Mouse (Mus musculus) ES-E14 (cell line): ENCODE data around the gene Tfg. TPM values are rescaled to one million over a fixed set of nuclear protein-coding genes. Genes with fewer than 3 reads are reported as not detected.

Experiments used
- DNase-seq: peaks from one replicate; pipeline ENCODE4 v3.0.0-alpha.2; 2013; ENCODE audit warnings: low read depth, low spot score
- H3K27ac ChIP-seq: 2 replicates; pipeline ENCODE4 v1.5.1; 2012; ENCODE audit warnings: low read depth, mild to moderate bottlenecking, low read length, moderate library complexity, mixed read lengths; ENCODE audit not compliant: poor library complexity, insufficient read depth, severe bottlenecking
- H3K36me3 ChIP-seq: 2 replicates; pipeline ENCODE4 v1.6.1; 2012; ENCODE audit warnings: mild to moderate bottlenecking, low read length, moderate library complexity, mixed read lengths; ENCODE audit not compliant: control insufficient read depth, poor library complexity, insufficient read depth, severe bottlenecking
- H3K4me1 ChIP-seq, 2 experiments: fragments of 150-350 bp in 1 of 2; sonication (generic) in 1 of 2; 2 replicates each; pipeline ENCODE4 v1.6.1; 2012; ENCODE audit warnings: low read length in 2 of 2, mild to moderate bottlenecking in 1 of 2, mixed read lengths in 1 of 2; ENCODE audit not compliant: control insufficient read depth in 2 of 2, insufficient read depth in 2 of 2, poor library complexity in 1 of 2
- H3K4me3 ChIP-seq, 2 experiments: fragments of 150-350 bp in 1 of 2; sonication (generic) in 1 of 2; 2 replicates each; pipeline ENCODE4 v1.5.1; 2012; ENCODE audit warnings: low read length in 2 of 2, low read depth in 1 of 2, mild to moderate bottlenecking in 1 of 2, mixed read lengths in 1 of 2; ENCODE audit not compliant: insufficient read depth in 1 of 2, poor library complexity in 1 of 2, severe bottlenecking in 1 of 2
- H3K9ac ChIP-seq: 2 replicates; pipeline ENCODE4 v1.6.1; 2012; ENCODE audit warnings: low read depth, mild to moderate bottlenecking, low read length, mixed read lengths; ENCODE audit not compliant: poor library complexity, insufficient read depth, severe bottlenecking
- H3K9me3 ChIP-seq: fragments of 150-350 bp; sonication (generic); 2 replicates; pipeline ENCODE4 v1.6.1; 2012; ENCODE audit warnings: low read depth, mild to moderate bottlenecking, low read length; ENCODE audit not compliant: control insufficient read depth, insufficient read depth
- CHD2 ChIP-seq: IDR thresholded peaks from 2 replicates; pipeline ENCODE4 v1.6.1; 2014; ENCODE audit warnings: mild to moderate bottlenecking, low read depth, low read length, inconsistent platforms
- HCFC1 ChIP-seq: IDR thresholded peaks from 2 replicates; pipeline ENCODE4 v1.6.1; 2012; ENCODE audit warnings: low read length, inconsistent platforms, borderline replicate concordance; ENCODE audit not compliant: insufficient read depth
- MAFK ChIP-seq: IDR thresholded peaks from 2 replicates; pipeline ENCODE4 v1.6.1; 2014; ENCODE audit warnings: mild to moderate bottlenecking, low read depth, low read length, inconsistent platforms; ENCODE audit not compliant: insufficient read depth
- ZC3H11A ChIP-seq: IDR thresholded peaks from 2 replicates; pipeline ENCODE4 v1.6.1; 2012; ENCODE audit warnings: low read depth, mild to moderate bottlenecking, inconsistent platforms, low read length, borderline replicate concordance
- ZNF384 ChIP-seq: IDR thresholded peaks from 2 replicates; pipeline ENCODE4 v1.6.1; 2012; ENCODE audit warnings: low read depth, low read length, inconsistent platforms
- in situ Hi-C, 2 experiments: fragments of 600-800 bp; cut with MboI; formaldehyde crosslinking; loops; one replicate each; pipeline ENCODE4 v1.15.1; 2025; ENCODE audit warnings: low sequenced_read_pairs in 2 of 2, inconsistent platforms in 1 of 2; ENCODE audit not compliant: unreplicated experiment in 2 of 2
- total RNA-seq: library from RNA; depleted of rRNA; stranded (reverse); fragments of 300-350 nt; gene quantifications from 2 replicates; pipeline ENCODE4 v1.2.3, GENCODE M21; 2012; rRNA removed

Tfg gene
- 21.2 and 39.1 TPM in 2 replicates for total RNA-seq

GRCm38 (mm10) chr16:56717224-56718200 lies at the start of gene Tfg:
Tfg (minus strand) TSS chr16:56717450.
- in situ Hi-C loops, result no loop called here
- TF ChIP-seq HCFC1, result 0 out of 2 replicates have a peak, but pooled peaks have one; percentile 47
- TF ChIP-seq ZNF384, result peak; percentile 99
- no peak for TF ChIP-seq ZC3H11A
- no peak for TF ChIP-seq CHD2
- TF ChIP-seq MAFK, result no peak
- peaks cover 0 to 2% of the 10 kb centered on the region in 2 experiments; a peak in 1 of 4 replicates for H3K4me1 ChIP-seq

GRCm38 (mm10) chr16:56729060-56729459 lies 11.8 kb upstream of the Tfg start:
- Histone ChIP-seq H3K9ac (no peak overlapping the region), H3K36me3 (no peaks in the 10 kb centered on the region), H3K4me1 (no peaks in the 10 kb centered on the region), H3K4me3 (no peak overlapping the region), H3K9me3 (no peaks in the 10 kb centered on the region), H3K27ac (no peak overlapping the region)
- TF ChIP-seq CHD2 (no peak), MAFK (no peak), ZNF384 (no peak), ZC3H11A (no peak), HCFC1 (no peak)
- no peak for DNase-seq
- in situ Hi-C loops, result no loop called here

More at GRCm38 (mm10) chr16:56717224-56718200, at the start of gene Tfg:
- Histone ChIP-seq H3K9ac (peak within 1 kb of the TSS; percentile 99), H3K9me3 (no peaks in the 10 kb centered on the region), H3K4me3 (peak within 1 kb of the TSS; percentile 80 to 99), H3K27ac (peak within 1 kb of the TSS; percentile 89), H3K36me3 (no peaks in the 10 kb centered on the region; the same call in 1 of the 2 replicates)
- peak; percentile 99 for DNase-seq

GRCm38 (mm10) chr16:56724927-56725326 lies 7.7 kb upstream of the Tfg start:
- Histone ChIP-seq H3K4me1 (no peaks in the 10 kb centered on the region), H3K9ac (no peak overlapping the region), H3K4me3 (no peak overlapping the region), H3K9me3 (no peaks in the 10 kb centered on the region), H3K36me3 (no peaks in the 10 kb centered on the region), H3K27ac (no peak overlapping the region)
- no peak for DNase-seq
- in situ Hi-C loops, result no loop called here
- TF ChIP-seq ZNF384 (no peak), CHD2 (no peak), ZC3H11A (no peak), HCFC1 (no peak), MAFK (no peak)

GRCm38 (mm10) chr16:56722357-56722756 lies 5.1 kb upstream of the Tfg start:
- no peaks in the 10 kb centered on the region for H3K36me3 ChIP-seq
- TF ChIP-seq CHD2 (no peak), ZNF384 (no peak), HCFC1 (no peak), MAFK (no peak), ZC3H11A (no peak)
- no peaks in the 10 kb centered on the region for H3K4me1 ChIP-seq
- DNase-seq, result no peak
- H3K4me3 ChIP-seq, result no peak overlapping the region
- no peaks in the 10 kb centered on the region for H3K9me3 ChIP-seq
- no peak overlapping the region for H3K9ac ChIP-seq
- in situ Hi-C loops, result no loop called here
- H3K27ac ChIP-seq, result no peak overlapping the region
